8 mouse cellular contexts compared by ENCODE assay signal in the genomic region with DNA sequence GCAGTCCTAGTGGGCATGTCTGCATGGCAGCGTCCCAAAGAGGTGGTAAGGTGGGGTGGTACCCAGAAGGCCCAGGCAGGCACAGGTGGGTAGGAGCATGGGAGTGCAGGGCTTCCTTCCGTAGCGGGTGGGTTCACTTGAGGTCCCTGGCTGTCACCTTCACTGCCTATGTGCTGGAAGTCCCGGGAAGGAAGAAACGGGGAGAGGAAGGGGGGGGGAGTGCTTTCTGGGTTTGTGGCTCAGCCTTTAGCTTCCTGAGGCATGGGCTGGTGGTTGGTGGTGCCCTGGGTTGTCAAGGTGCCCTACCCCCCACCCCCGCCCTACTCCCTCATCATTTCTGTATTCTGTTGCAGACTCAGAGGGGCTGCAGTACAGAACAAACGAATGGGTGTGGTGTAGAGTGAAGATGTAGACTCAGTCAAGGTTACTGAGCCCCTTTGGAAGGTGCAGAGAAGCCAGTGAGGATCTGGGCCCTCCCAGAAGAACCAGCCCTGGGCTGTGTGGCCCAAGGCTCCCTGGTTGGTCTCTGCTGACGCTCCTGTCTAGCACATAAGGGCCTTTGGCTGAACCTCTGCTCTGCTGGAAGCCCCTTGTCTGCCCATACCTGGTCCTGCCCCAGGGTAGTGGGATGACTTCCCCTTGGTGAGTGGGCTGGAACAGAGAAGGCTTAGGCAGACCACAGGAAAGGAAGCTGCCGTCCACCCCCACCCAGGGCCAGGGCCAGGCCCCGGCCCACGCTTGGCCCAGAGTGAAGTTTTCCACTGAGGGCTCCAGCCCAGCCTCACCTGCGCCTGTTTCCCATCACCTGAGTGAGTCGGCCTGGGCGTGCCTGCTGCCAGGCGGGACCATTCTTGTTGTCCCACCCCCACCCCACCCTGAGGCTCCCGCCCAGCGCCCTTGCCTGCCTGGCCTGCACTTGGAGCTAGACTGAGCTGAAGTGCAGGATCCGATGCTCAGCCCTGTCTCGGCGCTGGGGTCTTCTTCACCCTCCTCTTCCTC. TPM values are rescaled to one million over a fixed set of nuclear protein-coding genes. Genes with fewer than 3 reads are reported as not detected.
DNase-seq lines count a peak whose midpoint lies in the region; ATAC-seq and TF ChIP-seq lines count a peak whose summit lies in the region.

No protein-coding gene starts in this region.

- no peak overlapping the region for H3K9ac ChIP-seq in liver, adult 2 months (ENCODE audit: low read depth, low read length)
- peak overlapping the region; percentile 15; the same call in 1 of the 2 replicates for H3K9ac ChIP-seq in embryonic facial prominence, embryonic 14.5 days (ENCODE audit: low read depth, low read length)
- 0 out of 2 replicates have a peak overlapping the region, but pooled peaks have one; percentile 22 for H3K9ac ChIP-seq in intestine, postnatal 0 days (ENCODE audit: low read depth, low read length)

- H3K4me3 ChIP-seq in liver, adult 2 months (ENCODE audit: insufficient read depth, low read depth, low read length), result no peak overlapping the region
- no peak overlapping the region for H3K4me3 ChIP-seq in embryonic facial prominence, embryonic 14.5 days (ENCODE audit: low read depth, low read length)
- H3K4me3 ChIP-seq in intestine, postnatal 0 days (ENCODE audit: low read depth, low read length), result no peak overlapping the region
- no peak overlapping the region for H3K4me3 ChIP-seq in small intestine, adult 2 months (ENCODE audit: low read depth, low read length)

- H3K79me2 ChIP-seq in liver, adult 2 months (ENCODE audit: control insufficient read depth, insufficient read depth, low read length), result peaks cover 62% of the 10 kb centered on the region

- 69% methylated on average over 20 of the region's 20 CpGs for WGBS in liver, adult 2 months
- 36% methylated on average over 19 of the region's 20 CpGs for whole genome bisulfite sequencing in embryonic facial prominence, embryonic 14.5 days
- WGBS in intestine, postnatal 0 days, result 41% methylated on average over 20 of the region's 20 CpGs
- 41% methylated on average over 20 of the region's 20 CpGs for WGBS in small intestine, adult 2 months

- no peak for TF ChIP-seq CTCF in liver, adult 2 months (IDR thresholded peaks at IDR 0.05; ENCODE audit: low read depth, low read length)
- no peak for TF ChIP-seq CTCF in intestine, postnatal 0 days (IDR thresholded peaks at IDR 0.05; ENCODE audit: low read depth)
- TF ChIP-seq CTCF in small intestine, adult 2 months (IDR thresholded peaks at IDR 0.05; ENCODE audit: extremely low read depth, insufficient read length, insufficient replicate concordance, low read depth, low read length), result no peak

- H3K27ac ChIP-seq in liver, adult 2 months (replicated peaks; ENCODE audit: insufficient read depth, low read depth, low read length), result peak overlapping the region; percentile 62
- peak overlapping the region; percentile 91 for H3K27ac ChIP-seq in embryonic facial prominence, embryonic 14.5 days (replicated peaks; ENCODE audit: low read depth, low read length)
- H3K27ac ChIP-seq in intestine, postnatal 0 days (ENCODE audit: low read depth, low read length), result peak overlapping the region; percentile 78
- H3K27ac ChIP-seq in small intestine, adult 2 months (ENCODE audit: insufficient read depth, low read depth, low read length), result peak overlapping the region; percentile 87

- H3K4me1 ChIP-seq in liver, adult 2 months (ENCODE audit: control insufficient read depth, insufficient read depth, low read length), result peaks cover 27% of the 10 kb centered on the region
- H3K4me1 ChIP-seq in embryonic facial prominence, embryonic 14.5 days (ENCODE audit: control insufficient read depth, insufficient read depth, low read length), result peaks cover 61% of the 10 kb centered on the region
- peaks cover 14% of the 10 kb centered on the region for H3K4me1 ChIP-seq in intestine, postnatal 0 days (replicated peaks; ENCODE audit: control insufficient read depth, insufficient read depth, low read length)
- H3K4me1 ChIP-seq in small intestine, adult 2 months (ENCODE audit: control insufficient read depth, insufficient read depth, insufficient read length, low read length), result peaks cover 30% of the 10 kb centered on the region

- H3K36me3 ChIP-seq in liver, adult 2 months (ENCODE audit: control insufficient read depth, insufficient read depth, low read length), result no peaks in the 10 kb centered on the region
- H3K36me3 ChIP-seq in embryonic facial prominence, embryonic 14.5 days (ENCODE audit: control insufficient read depth, insufficient read depth, low read length), result no peaks in the 10 kb centered on the region
- no peaks in the 10 kb centered on the region for H3K36me3 ChIP-seq in intestine, postnatal 0 days (ENCODE audit: control insufficient read depth, insufficient read depth)
- no peaks in the 10 kb centered on the region for H3K36me3 ChIP-seq in small intestine, adult 2 months (ENCODE audit: control insufficient read depth, insufficient read depth, low read length)

- H3K27me3 ChIP-seq in liver, adult 2 months (ENCODE audit: control insufficient read depth, insufficient read depth, low read length), result no peaks in the 10 kb centered on the region
- no peaks in the 10 kb centered on the region for H3K27me3 ChIP-seq in embryonic facial prominence, embryonic 14.5 days (replicated peaks; ENCODE audit: control insufficient read depth, insufficient read depth, low read length)
- peaks cover 6% of the 10 kb centered on the region; the same call in 1 of the 2 replicates for H3K27me3 ChIP-seq in intestine, postnatal 0 days (replicated peaks; ENCODE audit: control insufficient read depth, insufficient read depth, low read length)
- H3K27me3 ChIP-seq in small intestine, adult 2 months (ENCODE audit: control insufficient read depth, insufficient read depth, low read length), result no peaks in the 10 kb centered on the region

- H3K4me2 ChIP-seq in embryonic facial prominence, embryonic 14.5 days (ENCODE audit: low read depth, low read length), result peak overlapping the region; percentile 46
- peak overlapping the region; percentile 51; the same call in 1 of the 2 replicates for H3K4me2 ChIP-seq in intestine, postnatal 0 days (replicated peaks; ENCODE audit: low read depth)

- ATAC-seq in embryonic facial prominence, embryonic 14.5 days (ENCODE audit: low read depth), result no peak; the same call in 1 of the 2 replicates
- no peak for ATAC-seq in intestine, postnatal 0 days

- DNase-seq in liver, adult 2 months (ENCODE audit: extremely low read depth, low read depth, low spot score), result no peak
- DNase-seq in liver, result no peak
- DNase-seq in embryonic facial prominence, embryonic 14.5 days (ENCODE audit: low spot score), result peak; percentile 26
- DNase-seq in testis, postnatal 10 days (ENCODE audit: low spot score), result no peak
- no peak for DNase-seq in cerebellum, adult 11 months
- DNase-seq in lung, postnatal 25 days (ENCODE audit: low spot score), result no peak

- H3K9me3 ChIP-seq in embryonic facial prominence, embryonic 14.5 days (ENCODE audit: control insufficient read depth, low read length), result no peaks in the 10 kb centered on the region
- no peaks in the 10 kb centered on the region for H3K9me3 ChIP-seq in intestine, postnatal 0 days (ENCODE audit: control insufficient read depth)

- no peak for TF ChIP-seq POLR2A in liver, adult 2 months (IDR thresholded peaks at IDR 0.05; ENCODE audit: extremely low read depth, insufficient read depth, low read length)
- no peak for TF ChIP-seq POLR2A in small intestine, adult 2 months (IDR thresholded peaks at IDR 0.05; ENCODE audit: low read depth, low read length)

RNA-seq across cellular contexts. Expression of gene Gm21969, which starts 5.4 kb away (rescaled TPM):
- 0.09 and 0.27 TPM in 2 replicates for total RNA-seq in liver, adult 2 months (2014; rRNA removed)
- 0.11 and 0.14 TPM in 2 replicates for polyA plus RNA-seq in liver, adult 2 months (2012; rRNA removed)
- not detected in 2 replicates for polyA plus RNA-seq in embryonic facial prominence, embryonic 14.5 days (2014; fragmentation: Nextera tagmentation; extraction: Ambion mirVana)
- not detected in 2 replicates for polyA plus RNA-seq in intestine, postnatal 0 days (2015; fragmentation: Nextera tagmentation; extraction: Ambion mirVana)
- not detected in 2 replicates for polyA plus RNA-seq in small intestine, adult 2 months (2012; rRNA removed)

RNA-seq across cellular contexts. Expression of gene Aldh4a1, which starts 25.1 kb away (rescaled TPM):
- total RNA-seq in liver, adult 2 months (2014; rRNA removed), result 288 and 375 TPM in 2 replicates
- polyA plus RNA-seq in liver, adult 2 months (2012; rRNA removed), result 557 and 601 TPM in 2 replicates
- 21.1 and 23.9 TPM in 2 replicates for polyA plus RNA-seq in embryonic facial prominence, embryonic 14.5 days (2014; fragmentation: Nextera tagmentation; extraction: Ambion mirVana)
- 3.5 and 3.9 TPM in 2 replicates for polyA plus RNA-seq in intestine, postnatal 0 days (2015; fragmentation: Nextera tagmentation; extraction: Ambion mirVana)
- polyA plus RNA-seq in small intestine, adult 2 months (2012; rRNA removed), result 48.3 and 110 TPM in 2 replicates

RNA-seq across cellular contexts. Expression of gene Tas1r2, which starts 55.8 kb away (rescaled TPM):
- not detected in 2 replicates for total RNA-seq in liver, adult 2 months (2014; rRNA removed)
- 0.05 TPM in 1 of 2 replicates, not detected in the other for polyA plus RNA-seq in liver, adult 2 months (2012; rRNA removed)
- not detected in 2 replicates for polyA plus RNA-seq in embryonic facial prominence, embryonic 14.5 days (2014; fragmentation: Nextera tagmentation; extraction: Ambion mirVana)
- polyA plus RNA-seq in intestine, postnatal 0 days (2015; fragmentation: Nextera tagmentation; extraction: Ambion mirVana), result not detected in 2 replicates
- 0.10 and 0.41 TPM in 2 replicates for polyA plus RNA-seq in small intestine, adult 2 months (2012; rRNA removed)
